Mouse (Mus musculus) ovary, adult 18-20 months (tissue): Measurements from ENCODE around the gene Perm1.

Experiments
- DNase-seq: peaks from one replicate; pipeline ENCODE4 v3.0.0; 2022; ENCODE audit warnings: low spot score, mixed read lengths

Perm1 gene

DNA sequence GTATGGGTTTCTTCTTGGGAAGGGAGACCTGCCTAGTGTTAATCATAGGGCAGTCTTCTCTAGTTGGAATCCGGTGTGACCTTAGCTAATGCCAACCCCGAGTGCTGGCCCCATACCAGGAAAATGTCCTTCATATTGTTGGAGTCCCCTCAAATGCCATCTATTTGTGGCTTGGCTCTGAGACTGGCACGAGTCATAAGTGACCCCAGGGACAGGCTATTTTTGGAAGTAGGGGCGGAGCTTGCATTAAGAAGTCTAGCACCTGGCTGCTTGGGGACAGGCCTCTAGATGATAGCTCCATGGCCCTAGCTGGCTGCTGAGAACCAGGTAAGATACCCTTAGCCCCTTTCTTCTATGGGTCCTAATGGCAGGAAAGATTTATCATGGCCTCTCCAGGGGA lies at the start of gene Perm1:
Perm1 (plus strand) TSS at position 220 of the 400 bp plus-strand sequence.
- no peak for DNase-seq

DNA sequence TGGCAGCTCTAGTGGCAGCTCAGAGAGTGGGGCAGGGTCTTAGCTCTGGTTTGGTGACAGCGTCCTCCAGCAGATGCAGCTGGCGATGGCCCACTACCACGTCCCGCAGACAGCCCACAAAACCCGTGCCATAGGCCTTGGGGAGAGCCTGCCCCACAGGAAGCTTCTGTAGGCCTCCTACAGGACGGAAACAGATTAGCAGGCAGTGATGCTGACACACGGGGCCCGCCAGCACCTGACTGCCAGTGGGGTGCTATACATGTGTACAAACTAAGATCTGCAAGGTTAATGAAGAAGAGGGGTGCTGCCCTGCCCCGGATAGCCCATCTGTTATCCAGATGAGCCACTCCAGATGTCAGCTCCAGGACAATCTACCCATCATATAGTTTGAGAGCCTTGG lies 49.2 kb upstream of the Perm1 start:
- no peak for DNase-seq

DNA sequence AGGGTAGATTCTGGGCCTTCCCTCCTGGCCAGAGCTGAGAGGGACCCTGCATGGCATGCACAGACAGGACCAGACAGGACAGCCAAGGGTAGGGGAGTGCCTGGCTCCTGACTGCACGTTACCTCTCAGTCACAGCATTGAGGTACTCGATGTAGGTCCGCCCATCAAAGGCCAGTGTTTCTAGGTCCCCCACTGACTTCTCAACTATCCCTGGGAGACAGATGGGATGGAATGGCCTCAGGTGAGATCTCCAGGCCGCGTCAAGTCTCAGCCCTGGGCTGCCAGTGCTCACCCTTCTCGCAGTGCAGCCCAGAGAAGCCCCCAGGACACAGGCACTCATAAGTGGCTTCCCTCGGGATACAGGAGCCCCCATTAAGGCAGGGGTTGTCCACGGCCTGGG lies 47.1 kb upstream of the Perm1 start:
- no peak for DNase-seq

DNA sequence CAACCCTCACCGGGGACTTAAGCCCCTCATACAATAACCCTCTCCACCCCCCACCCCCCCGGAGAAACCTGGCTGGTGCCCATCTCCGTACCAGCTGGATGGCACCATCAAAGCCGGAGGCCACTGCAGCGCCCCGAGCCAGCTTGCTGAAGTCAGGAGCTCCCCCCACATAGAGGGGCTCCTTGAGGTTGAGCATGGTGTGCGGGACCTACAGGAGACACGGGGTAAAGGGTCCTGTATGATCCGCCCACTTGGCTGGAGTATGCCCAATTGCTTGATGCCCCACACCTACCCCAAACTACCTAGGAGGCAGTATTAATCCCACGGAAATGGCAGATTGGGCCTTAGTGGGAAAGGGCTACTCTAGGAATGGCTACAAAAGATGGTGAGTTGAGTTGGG lies 46.5 kb upstream of the Perm1 start:
- DNase-seq: no peak

DNA sequence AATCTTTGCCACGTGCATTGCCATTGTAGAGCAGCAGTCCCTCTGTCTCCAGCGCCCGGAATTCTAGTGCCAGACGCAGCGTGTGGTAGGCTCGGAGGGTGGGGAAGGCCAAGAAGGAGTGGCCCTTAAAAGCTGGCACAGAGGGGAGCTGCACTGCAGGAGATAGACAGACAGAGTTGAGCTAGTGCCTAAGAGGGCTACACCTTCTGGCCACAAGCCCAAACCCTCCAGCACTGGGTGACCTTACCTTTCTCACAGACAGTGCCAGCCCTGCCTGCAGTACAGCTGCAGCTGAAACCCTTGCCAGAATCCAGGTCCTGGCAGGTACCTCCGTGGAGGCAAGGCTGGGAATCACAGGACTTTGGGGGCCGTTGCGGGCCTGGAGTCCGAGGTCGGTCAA lies 43.8 kb upstream of the Perm1 start:
- DNase-seq: no peak

DNA sequence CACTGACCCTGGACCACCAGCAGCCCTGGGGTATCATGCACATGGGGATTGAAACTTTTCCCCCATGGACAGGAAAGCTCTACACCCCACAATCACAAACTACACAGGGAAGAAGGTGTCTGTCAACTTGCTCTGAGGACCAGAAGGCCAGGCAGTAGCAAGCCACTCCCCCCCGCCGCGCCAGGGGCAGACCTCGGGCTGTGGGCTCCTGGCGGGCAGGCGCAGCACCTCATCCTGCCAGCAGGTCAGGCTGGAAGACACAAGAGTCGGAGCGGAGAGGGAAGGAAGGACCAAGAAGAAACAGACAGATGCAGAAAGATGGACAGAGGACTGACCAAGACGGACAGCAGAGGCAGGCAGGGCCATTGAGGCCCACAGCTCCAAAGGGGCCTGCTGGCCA lies 38.0 kb upstream of the Perm1 start:
- DNase-seq: no peak

DNA sequence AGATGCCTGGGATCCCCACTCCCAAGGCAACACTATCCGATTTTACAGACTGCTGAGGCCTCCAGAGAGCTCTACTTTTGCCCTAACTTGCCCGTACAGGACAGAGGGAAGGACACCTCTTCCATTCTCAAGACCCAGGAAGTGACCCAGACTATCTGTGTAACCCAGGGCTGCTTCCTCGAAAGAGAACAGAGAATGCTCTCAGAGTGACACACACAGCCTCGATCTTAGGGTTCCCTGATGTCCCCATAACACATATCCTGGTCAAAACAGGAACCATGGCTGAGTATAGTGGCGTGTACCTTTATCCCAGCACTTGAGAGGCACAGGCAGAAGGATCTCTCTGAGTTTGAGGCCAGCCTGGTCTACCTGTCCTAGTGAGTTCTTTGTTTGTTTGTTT lies 31.9 kb upstream of the Perm1 start:
- no peak for DNase-seq

DNA sequence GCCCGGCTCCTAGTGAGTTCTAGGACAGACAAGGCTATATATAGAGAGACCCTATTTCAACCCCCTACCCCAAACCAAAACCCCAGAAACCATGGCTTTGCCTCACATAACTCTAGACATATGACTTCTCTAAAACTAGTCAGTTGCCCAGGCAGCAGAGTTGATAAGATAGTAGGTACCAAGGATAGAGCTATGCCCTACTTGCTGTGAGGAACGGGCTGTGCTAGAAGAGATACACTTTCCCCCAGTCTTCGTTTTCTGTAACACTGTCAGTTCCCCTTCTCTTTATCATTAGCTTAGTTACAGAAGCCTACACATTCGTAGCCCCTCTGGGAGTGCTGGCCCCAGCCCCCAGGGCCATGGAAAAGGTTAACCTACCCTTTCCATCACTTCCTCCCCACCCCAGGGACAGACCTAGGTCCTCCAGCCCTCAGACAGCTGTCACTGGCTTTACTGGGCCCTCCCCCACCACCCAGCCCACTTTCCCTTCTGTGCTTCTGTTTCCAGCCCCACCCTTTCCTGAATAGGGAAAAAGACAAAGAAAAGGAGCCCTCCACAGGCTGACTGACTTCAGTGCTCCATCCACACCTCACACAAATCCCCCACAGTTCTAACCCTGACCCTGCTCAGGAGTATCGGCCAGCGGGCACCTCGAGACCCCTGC lies 31.2 kb upstream of the Perm1 start:
- DNase-seq: no peak

DNA sequence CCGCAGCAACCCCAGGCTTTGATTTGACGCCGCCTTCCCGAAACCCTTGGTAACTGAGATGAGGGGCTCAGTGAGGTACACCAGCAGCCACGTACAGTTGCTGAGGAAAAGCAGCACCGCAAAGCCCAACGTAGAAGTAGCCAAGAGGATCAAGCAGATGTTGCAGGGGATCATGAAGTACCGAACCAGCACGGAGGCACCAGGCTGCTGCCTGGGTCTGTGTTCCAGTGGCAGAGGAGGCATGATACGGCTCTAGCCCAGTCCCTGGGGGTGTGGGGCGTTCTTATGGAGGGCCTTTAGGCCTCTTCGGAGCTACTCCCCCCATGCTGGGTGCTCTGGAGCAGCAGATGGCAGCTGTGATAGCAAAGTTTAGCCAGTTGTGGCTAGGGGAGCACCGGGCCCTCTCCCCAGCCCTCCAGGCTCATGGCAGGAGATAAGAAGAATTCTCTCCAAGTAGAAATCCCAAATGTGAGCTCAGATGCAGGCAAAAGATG lies 30.2 kb upstream of the Perm1 start:
- DNase-seq: no peak

DNA sequence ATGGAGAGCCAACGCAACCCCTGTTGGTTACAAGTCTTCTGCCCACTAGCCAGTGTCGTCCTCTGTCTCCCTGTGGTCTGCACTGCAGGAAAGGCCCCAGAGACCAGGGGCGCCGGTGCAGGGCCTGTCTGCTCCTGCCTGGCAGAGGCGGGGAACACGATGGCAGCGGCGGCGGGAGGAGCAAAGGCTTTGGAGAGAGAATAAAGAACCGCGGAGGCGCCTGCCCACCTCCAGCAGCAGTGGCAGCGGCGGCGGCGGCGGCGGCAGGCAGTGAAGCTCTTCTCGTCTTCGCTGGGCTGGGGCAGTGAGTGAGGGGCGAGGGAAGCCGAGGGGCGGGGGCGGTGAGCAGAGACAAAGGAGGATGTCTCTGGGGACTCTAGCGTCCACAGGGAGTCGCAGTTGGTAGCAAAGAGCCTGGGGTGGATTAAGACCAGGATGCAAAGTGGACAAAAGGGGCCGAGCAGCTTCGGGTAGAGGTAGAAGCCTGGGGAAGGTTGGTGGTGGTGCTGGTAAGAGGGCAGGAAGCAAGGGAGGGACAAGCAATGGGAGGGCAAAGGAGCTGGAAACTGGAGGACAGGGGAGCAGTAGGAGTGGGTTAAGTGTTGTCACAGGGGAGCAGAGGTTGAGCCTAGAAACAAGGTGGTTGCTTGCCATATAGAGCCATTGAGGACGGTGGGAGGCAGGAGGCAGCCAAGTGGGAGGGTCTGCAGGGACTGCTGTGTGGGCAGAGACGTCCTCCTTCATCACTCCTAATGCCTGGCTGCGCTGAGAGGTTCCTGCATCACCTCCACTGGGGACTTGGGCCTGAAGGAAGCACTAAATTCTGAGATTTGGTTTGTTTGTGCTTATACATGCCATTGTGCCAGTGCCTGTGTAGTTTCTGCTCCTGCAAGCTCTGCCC lies 29.5 kb upstream of the Perm1 start:
- no peak for DNase-seq

DNA sequence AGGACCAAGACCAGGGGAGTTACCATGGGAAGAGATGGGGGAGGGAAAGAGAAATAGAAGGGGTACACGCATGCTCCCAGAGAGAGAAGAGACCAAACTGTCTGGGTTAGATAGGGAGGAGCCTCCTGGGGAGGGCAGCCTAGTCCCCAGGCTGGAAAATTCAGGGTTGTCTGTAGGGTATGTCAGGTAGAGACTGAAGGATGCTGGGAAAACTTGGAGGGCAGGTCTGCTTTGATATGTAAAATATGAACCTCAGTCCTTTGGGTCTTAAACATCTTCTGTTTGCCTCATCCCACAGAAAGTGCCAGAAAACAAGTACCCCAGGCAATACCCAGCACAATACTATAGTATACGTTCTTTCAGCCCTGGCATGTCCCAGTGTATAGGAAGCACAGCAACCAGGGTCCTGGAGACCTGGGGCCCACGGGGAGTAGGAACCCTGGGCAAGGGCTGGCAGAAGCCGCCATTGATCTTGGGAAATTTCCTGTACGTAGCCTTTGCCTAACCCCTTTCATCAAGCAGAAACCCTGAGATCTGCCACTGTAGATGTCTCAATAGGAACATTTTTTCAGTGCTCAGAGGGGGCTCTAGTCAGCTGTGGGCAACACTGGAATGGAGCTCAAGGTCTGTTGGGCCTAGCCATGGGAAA lies 27.4 kb upstream of the Perm1 start:
- no peak for DNase-seq

DNA sequence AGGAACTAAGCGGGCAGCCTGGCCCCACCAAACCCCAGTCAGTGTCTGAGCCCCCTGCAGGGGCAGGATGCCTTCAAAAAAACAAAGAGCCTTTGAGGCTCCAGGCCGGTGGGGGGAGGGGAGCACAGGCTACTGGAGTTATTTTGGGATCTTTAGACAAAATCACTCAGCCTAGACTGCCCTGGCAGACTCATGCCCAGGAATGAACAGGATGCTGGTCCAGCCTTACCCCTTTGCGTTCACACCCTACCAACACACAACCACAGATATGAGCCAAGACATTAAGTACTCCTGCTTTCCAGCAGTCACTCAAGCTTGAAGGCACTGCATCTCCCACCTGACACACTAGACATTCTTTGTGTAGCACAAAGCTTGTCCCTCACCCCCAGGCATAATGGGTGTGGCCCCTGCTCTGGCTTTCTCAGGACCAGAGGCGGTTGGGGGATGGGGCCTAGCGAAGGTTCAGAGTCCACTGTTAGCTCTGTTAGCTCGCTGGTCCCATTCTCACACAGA lies 26.8 kb upstream of the Perm1 start:
- no peak for DNase-seq

DNA sequence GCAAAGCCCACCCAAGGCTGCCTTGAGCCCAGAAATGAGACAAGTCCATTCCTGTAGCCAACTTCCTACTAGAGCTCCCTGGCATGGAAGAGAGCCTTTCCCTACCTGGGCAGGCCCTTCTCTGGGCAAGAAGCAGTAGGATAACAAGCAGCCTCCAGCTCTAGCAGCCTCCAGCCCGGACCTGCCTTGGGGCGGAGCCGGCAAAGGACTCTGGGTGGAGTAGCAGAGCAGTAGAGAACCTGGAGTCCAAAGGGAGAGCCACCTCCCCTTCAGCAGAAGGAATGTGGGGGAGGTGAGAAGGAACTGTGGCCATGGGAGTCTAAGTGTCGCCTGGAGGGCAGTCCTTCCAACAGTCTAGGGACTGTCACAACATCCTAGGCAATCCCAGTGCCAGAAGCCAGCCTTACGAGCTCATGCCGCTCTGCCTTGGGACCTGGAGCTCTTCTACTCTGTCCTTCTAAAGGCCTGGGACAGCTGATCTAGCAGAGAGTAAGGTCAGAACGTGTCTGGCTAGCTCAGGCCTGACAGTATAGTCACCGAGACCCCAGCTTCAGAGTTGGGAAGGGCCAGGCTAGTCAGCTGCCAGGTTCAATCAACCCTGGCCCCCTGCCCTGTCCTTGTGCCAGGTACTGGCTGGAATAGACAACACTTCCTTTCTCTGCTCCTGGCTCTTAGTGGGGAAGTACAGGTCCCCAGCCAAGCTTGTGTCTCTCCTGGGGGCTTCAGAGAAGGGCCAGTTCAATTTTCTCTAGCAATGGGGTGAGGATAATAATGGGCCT lies 23.1 kb upstream of the Perm1 start:
- DNase-seq: no peak

DNA sequence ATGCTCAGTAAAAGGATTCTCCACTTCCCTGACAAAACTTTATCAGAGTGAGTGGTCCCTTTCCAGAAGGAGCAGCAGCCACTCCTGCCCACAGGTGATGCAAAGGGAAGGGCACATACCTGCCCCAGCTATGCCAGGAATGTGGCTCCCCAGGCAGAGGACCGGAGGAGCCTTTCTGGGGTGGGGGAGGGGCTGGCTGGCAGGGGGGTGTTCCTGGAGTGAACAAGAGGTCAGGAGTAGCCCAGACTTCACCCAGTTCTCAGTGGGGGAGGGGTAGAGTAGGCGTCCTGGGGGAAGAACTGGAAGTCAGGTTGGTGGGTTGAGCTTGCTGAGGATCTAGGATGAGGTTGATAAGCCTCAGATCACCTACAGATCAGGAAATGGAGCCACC lies 22.5 kb upstream of the Perm1 start:
- no peak for DNase-seq

DNA sequence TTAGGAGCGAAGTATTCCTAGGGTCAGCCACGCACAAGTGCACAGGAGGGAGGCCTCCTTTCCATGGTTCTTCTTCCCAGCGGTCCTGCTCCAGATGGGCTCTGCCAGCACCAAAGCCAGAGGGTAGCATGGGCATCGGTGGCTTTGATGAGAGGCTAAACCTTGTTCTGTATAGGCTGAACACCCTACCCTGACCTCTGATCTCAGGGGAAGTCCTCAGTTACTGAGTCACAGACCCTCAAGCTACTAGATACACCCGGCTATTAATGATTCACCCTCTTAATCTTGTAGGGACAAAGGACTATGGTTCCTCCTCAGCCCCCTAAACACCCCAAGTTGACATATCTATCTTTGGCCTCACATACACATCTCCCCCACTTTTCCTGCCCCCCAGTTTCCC lies 21.8 kb upstream of the Perm1 start:
- no peak for DNase-seq

DNA sequence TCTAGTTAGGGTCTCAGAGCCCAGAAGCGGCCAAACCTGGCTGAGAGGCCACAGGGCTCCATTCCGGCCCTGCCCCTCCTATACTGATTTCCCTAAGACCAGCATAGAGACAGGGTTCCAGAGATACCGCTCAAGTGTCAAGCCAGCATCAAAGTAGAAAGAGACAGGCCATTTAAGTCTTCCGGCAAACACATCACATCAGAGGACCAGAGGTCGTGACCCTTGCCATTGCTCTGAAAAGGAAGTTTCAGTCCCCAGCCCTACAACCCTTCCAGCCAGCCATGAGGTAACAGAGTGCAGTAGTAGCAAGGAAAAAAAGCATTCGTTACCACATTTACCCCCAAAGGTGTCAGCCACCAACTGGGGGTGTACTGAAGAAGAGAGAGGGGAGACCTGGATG lies 21.3 kb upstream of the Perm1 start:
- no peak for DNase-seq

DNA sequence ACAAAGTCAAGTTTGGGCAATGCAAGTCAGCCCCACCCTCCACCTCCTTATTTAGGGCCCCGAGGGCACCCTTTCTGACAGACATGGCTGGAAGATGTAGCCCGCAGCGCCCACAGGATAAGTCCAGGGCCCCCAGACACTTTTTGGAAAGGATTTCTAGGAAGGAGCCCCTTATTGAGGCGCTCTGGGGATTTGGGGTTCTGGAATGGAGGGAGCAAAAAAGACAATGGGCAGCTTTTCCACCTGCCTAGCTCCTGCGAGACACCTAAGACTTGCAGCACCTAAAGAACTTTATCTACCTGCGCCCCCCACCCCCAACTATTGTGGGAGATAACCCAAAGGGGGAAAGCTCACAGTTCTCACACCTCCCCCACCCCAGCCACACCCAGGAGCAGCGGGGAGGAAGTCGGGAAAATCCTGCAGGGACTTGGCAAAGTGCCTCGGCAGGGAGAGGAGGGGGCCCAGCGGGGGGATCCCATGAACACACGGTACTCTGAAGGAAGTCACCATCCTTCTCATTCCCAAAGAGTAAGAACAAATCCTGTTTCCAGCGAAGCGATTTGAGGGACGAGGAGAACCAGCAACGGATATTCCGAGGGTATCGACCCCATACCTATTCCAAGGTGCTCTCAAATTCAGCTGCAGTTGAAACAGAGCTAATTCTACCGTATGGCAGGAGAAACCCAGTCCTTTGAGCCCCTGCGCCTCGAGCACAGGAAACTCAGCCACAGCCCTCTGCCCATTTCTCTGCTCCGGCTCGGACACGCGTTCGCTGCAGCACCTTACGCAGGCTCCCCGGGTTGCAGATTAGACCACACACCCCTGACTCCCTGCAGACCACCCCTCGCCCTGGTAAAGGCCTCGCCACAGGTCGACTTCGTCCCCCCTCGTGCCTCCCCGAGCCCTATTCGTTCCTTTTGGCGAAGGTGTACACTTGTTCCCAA lies 19.5 kb upstream of the Perm1 start:
- no peak for DNase-seq

DNA sequence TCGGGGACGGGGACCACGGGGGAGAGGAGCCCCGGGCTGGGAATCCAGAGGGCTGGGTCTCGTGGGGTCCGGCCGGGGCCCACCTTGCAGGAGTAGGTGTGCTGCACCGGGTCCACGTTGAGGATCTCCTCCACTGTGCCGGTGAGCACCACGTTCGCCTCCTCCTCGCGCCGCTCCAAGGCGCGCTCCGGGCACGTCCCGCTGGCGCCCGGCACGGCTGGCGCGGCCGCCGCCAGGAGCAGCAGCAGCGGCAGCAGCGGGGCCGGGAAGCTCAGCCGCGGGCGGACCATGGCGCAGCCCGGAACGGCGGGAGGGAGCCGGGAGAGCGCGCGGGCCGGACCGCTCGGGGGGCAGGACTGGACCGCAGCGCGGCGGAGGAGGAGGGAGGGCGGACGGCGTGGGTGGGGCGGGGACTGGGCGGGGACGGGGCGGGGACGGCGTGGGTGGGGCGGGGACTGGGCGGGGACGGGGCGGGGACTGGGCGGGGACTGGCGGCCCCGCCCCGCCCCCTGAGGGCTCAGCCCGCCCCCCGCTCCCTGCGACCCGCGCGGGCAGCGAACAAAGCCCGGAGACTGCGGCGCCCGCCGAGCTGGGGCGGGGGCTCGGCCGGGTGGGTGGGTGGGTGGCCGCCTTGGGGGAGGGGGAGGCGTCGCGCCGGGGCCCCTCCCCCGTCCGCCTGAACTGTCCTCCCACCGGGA lies 18.4 kb upstream of the Perm1 start, which contains the start of gene Agrn:
Agrn (minus strand) TSS at position 358 of the 698 bp plus-strand sequence.
- peak; percentile 63 for DNase-seq

DNA sequence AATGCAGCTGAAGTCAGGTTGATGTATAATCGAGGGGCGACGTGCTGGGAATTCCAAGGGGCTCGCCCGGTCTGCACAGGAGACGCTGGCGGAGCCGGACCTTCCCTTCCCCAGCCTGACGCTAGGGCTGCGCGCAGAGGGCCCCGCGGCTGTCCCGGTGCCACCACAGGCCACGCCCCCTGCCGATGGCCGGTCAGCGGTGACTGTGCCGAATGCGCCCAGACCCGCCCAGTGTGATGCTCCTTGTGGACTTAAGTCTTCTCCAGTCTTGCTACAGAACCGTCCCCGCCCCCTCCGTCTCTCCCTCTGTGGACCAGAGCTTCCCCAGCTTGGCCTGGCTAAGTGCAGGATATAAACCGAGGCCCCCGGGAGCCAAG lies 17.9 kb upstream of the Perm1 start:
- peak; percentile 79 for DNase-seq
